Mouse (Mus musculus) macrophage (primary cell): ENCODE results near the gene Hrg. TPM values are rescaled to one million over a fixed set of nuclear protein-coding genes. Genes with fewer than 3 reads are reported as not detected.
"Not testable (repeated sequence)": the region's sequence is repeated elsewhere in the genome, so short reads cannot be mapped to it uniquely, and the experiment has no call there.

ENCODE experiments used
- H3K27ac ChIP-seq: fragments of 350-480 bp; formaldehyde crosslinking; 2 replicates; pipeline ENCODE4 v1.9.0; 2021
- H3K36me3 ChIP-seq: fragments of 350-480 bp; formaldehyde crosslinking; 2 replicates; pipeline ENCODE4 v1.9.0; 2021; ENCODE audit errors: inconsistent target
- H3K4me3 ChIP-seq: fragments of 350-480 bp; formaldehyde crosslinking; 2 replicates; pipeline ENCODE4 v1.9.0; 2021; ENCODE audit errors: inconsistent target
- H3K79me2 ChIP-seq: fragments of 350-480 bp; formaldehyde crosslinking; 2 replicates; pipeline ENCODE4 v1.9.0; 2021; ENCODE audit errors: inconsistent target
- WGBS: methylation state at CpG from one replicate; pipeline ENCODE4 v1.1.7; 2026; ENCODE audit warnings: inconsistent platforms; ENCODE audit not compliant: missing documents; 5-methylcytosine and 5-hydroxymethylcytosine counted together
- polyA plus RNA-seq: library from polyadenylated mRNA; stranded (reverse); fragments of 250-400 nt; gene quantifications from 3 replicates; pipeline ENCODE4 v1.2.4, GENCODE M21; 2018; ENCODE audit warnings: inconsistent platforms

The Hrg gene
- polyA plus RNA-seq, 1 experiment from 2014 or later = not detected

- Histone ChIP-seq H3K4me3 (no peak overlapping the region), H3K27ac (no peak overlapping the region), H3K79me2 (no peaks in the 10 kb centered on the region), H3K36me3 (no peaks in the 10 kb centered on the region)
- WGBS = 85% methylated on average over 2 of the region's 2 CpGs
Measured at GRCm38 (mm10) chr16:22938541-22938940, 12.3 kb upstream of the Hrg start.

DNA sequence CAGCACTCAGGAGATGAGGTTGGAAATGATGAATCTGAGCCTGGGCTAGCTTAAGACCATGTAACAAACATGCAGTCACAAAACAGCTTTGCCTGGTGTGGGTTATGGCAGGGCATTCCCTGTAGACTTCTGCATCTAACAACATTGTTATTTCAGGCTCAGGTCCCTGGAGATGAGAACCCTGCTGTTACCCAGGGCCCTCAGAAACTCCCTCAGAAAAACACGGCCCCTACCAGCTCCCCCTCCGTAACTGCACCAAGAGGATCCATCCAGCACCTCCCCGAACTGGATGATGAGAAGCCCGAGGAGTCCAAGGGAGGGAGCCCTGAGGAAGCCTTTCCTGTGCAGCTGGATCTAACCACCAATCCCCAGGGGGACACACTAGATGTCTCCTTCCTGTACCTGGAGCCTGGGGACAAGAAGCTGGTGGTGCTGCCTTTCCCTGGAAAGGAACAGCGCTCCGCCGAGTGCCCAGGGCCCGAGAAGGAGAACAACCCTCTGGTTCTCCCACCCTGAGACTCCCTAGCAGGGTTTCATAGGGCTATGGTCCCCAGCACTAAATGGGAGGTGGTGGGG lies 11.7 kb upstream of the Hrg start:
- 82% methylated on average over 8 of the region's 8 CpGs for WGBS
- no peaks in the 10 kb centered on the region for H3K79me2 ChIP-seq
- H3K36me3 ChIP-seq = no peaks in the 10 kb centered on the region
- no peak overlapping the region for H3K4me3 ChIP-seq
- H3K27ac ChIP-seq = no peak overlapping the region

DNA sequence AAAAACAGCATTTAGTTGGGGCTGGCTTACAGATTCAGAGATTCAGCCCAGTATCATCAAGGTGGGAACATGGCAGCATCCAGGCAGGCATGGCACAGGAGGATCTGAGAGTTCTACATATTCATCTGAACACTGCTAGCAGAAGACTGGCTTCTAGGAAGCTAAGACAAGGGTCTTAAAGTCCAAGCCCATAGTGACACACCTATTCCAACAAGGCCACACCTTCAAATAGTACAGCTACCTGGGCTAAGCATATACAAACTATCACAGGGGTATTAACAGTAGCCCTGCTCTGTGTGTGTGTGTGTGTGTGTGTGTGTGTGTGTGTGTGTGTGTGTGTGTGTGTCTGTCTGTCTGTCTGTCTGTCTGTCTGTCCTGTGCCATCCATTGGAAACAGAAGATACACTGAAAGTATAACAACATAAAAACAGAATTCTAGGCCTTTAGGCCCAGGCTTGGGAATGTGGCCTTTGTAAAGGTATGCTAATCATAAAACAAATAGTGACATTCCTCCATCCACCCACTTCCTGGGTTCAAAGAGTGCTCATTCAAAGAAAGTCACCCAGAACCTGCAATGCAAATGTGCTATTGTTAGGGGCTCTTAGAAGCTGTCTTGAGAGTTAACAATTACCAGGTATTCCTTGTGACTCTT lies 8.9 kb upstream of the Hrg start:
- H3K36me3 ChIP-seq, H3K79me2 ChIP-seq, H3K4me3 ChIP-seq, H3K27ac ChIP-seq: not testable (repeated sequence)

GRCm38 (mm10) chr16:22947371-22947770 lies 3.5 kb upstream of the Hrg start:
- Histone ChIP-seq H3K36me3 (no peaks in the 10 kb centered on the region), H3K27ac (no peak overlapping the region), H3K79me2 (no peaks in the 10 kb centered on the region), H3K4me3 (no peak overlapping the region)
- 80% methylated on average over 2 of the region's 2 CpGs for WGBS

DNA sequence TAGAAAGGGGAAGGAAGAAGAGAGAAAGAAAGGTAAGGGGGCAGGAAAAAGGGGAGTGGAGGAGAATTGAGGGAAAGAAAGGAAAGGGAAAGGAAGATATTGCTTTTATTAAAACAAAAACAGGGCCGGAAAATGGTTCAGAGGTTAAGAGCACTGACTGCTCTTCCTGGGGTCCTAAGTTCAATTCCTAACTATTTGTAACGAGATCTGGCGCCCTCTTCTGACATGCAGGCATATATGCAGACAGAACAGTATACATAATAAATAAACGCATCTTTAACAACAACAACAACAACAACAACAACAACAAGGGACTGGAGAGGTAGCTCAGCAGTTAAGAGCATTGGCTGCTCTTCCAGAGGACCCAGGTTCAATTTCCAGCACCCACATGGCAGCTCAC lies 2.2 kb downstream of the Hrg start:
- H3K27ac ChIP-seq = no peak overlapping the region
- WGBS = 50% methylated on average over 4 of the region's 4 CpGs
- H3K79me2 ChIP-seq = no peaks in the 10 kb centered on the region
- no peaks in the 10 kb centered on the region for H3K36me3 ChIP-seq
- H3K4me3 ChIP-seq = no peak overlapping the region

- no peak overlapping the region for H3K4me3 ChIP-seq
Measured at GRCm38 (mm10) chr16:22955397-22956084, 4.7 kb downstream of the Hrg start.

DNA sequence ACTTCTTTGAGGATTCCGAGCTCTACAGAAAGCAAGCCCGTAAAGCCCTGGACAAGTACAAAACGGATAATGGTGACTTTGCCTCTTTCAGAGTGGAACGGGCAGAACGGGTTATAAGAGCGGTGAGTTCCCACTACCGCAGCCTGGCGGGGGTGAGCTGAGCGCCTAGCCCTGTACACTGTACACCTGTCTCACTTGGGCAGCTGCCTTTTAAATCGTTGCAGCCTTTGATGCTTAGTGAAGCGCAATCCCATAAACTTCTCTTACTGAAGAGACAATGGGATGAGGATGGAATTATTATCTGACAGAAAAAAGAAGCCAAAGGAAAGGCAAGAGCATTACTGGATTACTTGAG lies 5.2 kb downstream of the Hrg start:
- H3K79me2 ChIP-seq = no peaks in the 10 kb centered on the region
- 91% methylated on average over 11 of the region's 11 CpGs for WGBS

More at GRCm38 (mm10) chr16:22955397-22956084, 4.7 kb downstream of the Hrg start:
- no peaks in the 10 kb centered on the region for H3K36me3 ChIP-seq
- WGBS = 81% methylated on average over 10 of the region's 13 CpGs
- no peak overlapping the region for H3K27ac ChIP-seq
- no peaks in the 10 kb centered on the region for H3K79me2 ChIP-seq

GRCm38 (mm10) chr16:22961073-22961472 lies 10.2 kb downstream of the Hrg start:
- WGBS = 92% methylated on average over 7 of the region's 8 CpGs
- H3K79me2 ChIP-seq = no peaks in the 10 kb centered on the region
- H3K27ac ChIP-seq = no peak overlapping the region
- H3K4me3 ChIP-seq = no peak overlapping the region
- H3K36me3 ChIP-seq = no peaks in the 10 kb centered on the region

More for the DNA sequence above, 5.2 kb downstream of the Hrg start:
- Histone ChIP-seq H3K4me3 (no peak overlapping the region), H3K36me3 (no peaks in the 10 kb centered on the region), H3K27ac (no peak overlapping the region)

GRCm38 (mm10) chr16:22962256-22962655 lies 11.4 kb downstream of the Hrg start:
- H3K4me3 ChIP-seq = no peak overlapping the region
- WGBS = 92% methylated on average over 5 of the region's 5 CpGs
- H3K79me2 ChIP-seq = no peaks in the 10 kb centered on the region
- no peak overlapping the region for H3K27ac ChIP-seq
- no peaks in the 10 kb centered on the region for H3K36me3 ChIP-seq

- Histone ChIP-seq H3K79me2 (no peaks in the 10 kb centered on the region), H3K36me3 (no peaks in the 10 kb centered on the region), H3K27ac (no peak overlapping the region), H3K4me3 (no peak overlapping the region)
Measured at GRCm38 (mm10) chr16:22963293-22963692, 12.4 kb downstream of the Hrg start.

GRCm38 (mm10) chr16:22967383-22968030 lies 16.6 kb downstream of the Hrg start:
- no peaks in the 10 kb centered on the region for H3K36me3 ChIP-seq
- H3K4me3 ChIP-seq = no peak overlapping the region
- no peak overlapping the region for H3K27ac ChIP-seq
- H3K79me2 ChIP-seq = no peaks in the 10 kb centered on the region
- 86% methylated on average over 1 of the region's 1 CpGs for WGBS

- WGBS = 92% methylated on average over 2 of the region's 3 CpGs
- H3K79me2 ChIP-seq, H3K36me3 ChIP-seq, H3K4me3 ChIP-seq, H3K27ac ChIP-seq: not testable (repeated sequence)
Measured at GRCm38 (mm10) chr16:22996951-22997350, 46.1 kb downstream of the Hrg start.
